Mouse (Mus musculus): ENCODE data around the gene Cox19. TPM values are rescaled to one million over a fixed set of nuclear protein-coding genes. Genes with fewer than 3 reads are reported as not detected.

Gene Cox19
- total and polyA plus RNA-seq, 3 experiments: 53.0 to 73.2 TPM; not detected in 1

GRCm38 (mm10) chr5:139382760-139383159, 31.5 kb upstream of the Cox19 start:
- Histone ChIP-seq H3K27me3 (ENCODE audit: control insufficient read depth in 1 of 2, insufficient read depth in 2 of 2, low read length in 2 of 2) (no peaks in the 10 kb centered on the region), H3K79me2 (ENCODE audit: control insufficient read depth, insufficient read depth, low read length, poor library complexity) (peaks cover 16% of the 10 kb centered on the region), H3K36me3 (ENCODE audit: control insufficient read depth in 1 of 2, insufficient read depth in 2 of 2, low read length in 2 of 2) (peaks cover 0 to 39% of the 10 kb centered on the region in 2 experiments; a peak in 2 of 4 replicates), H3K4me3 (ENCODE audit: control insufficient read depth in 1 of 2, insufficient read depth in 1 of 2, low read depth in 2 of 2, low read length in 2 of 2) (peak overlapping the region; percentile 24 to 27; a peak in 3 of 4 replicates), H3K9ac (ENCODE audit: control insufficient read depth, low read depth, low read length, poor library complexity, severe bottlenecking) (peak overlapping the region; percentile 74), H3K27ac (ENCODE audit: control insufficient read depth, low read depth, low read length) (peak overlapping the region; percentile 98), H3K9me3 (replicated peaks; ENCODE audit: insufficient read depth, low read length) (no peaks in the 10 kb centered on the region), H3K4me1 (ENCODE audit: control insufficient read depth in 1 of 2, insufficient read depth in 2 of 2, low read length in 2 of 2) (peaks cover 21 to 44% of the 10 kb centered on the region in 2 experiments)
- DNase-seq (ENCODE audit: low read depth, low spot score): peak; percentile 93
- TF ChIP-seq TAL1 (IDR thresholded peaks at IDR 0.05; ENCODE audit: low read length) (peak; percentile 75), MAFK (IDR thresholded peaks at IDR 0.05; ENCODE audit: borderline replicate concordance, low read depth, low read length) (no peak), UBTF (IDR thresholded peaks at IDR 0.05; ENCODE audit: borderline replicate concordance, insufficient read depth, low read depth, low read length) (no peak), ZMIZ1 (IDR thresholded peaks at IDR 0.05; ENCODE audit: low read depth, low read length) (no peak), POLR2AphosphoS2 (IDR thresholded peaks at IDR 0.05; ENCODE audit: low read length) (no peak; the same call in 1 of the 2 replicates), EP300 (IDR thresholded peaks at IDR 0.05; ENCODE audit: low read depth in 1 of 2, low read length in 2 of 2) (peak in 1 of 2 experiments; percentile 85; a peak in 3 of 4 replicates), ZNF384 (IDR thresholded peaks at IDR 0.05; ENCODE audit: low read depth, low read length) (peak; percentile 39; the same call in 1 of the 2 replicates), CHD2 (IDR thresholded peaks at IDR 0.05; ENCODE audit: low read length) (no peak), HCFC1 (IDR thresholded peaks at IDR 0.05; ENCODE audit: low read depth, low read length) (peak; percentile 45), KAT2A (conservative IDR thresholded peaks at IDR 0.05; ENCODE audit: low read depth, low read length) (peak; percentile 16; the same call in 1 of the 2 replicates), GABPA (IDR thresholded peaks at IDR 0.05; ENCODE audit: low read depth, low read length) (0 out of 2 replicates have a peak, but pooled peaks have one; percentile 17), ZKSCAN1 (IDR thresholded peaks at IDR 0.05; ENCODE audit: low read depth, low read length) (no peak), ZC3H11A (IDR thresholded peaks at IDR 0.05; ENCODE audit: low read depth, low read length) (no peak), CTCF (IDR thresholded peaks at IDR 0.05 in 2 of 3, conservative IDR thresholded peaks at IDR 0.05 in 1 of 3; ENCODE audit: control insufficient read depth in 1 of 3, insufficient read depth in 1 of 3, low read depth in 2 of 3, low read length in 3 of 3, poor library complexity in 1 of 3, severe bottlenecking in 1 of 3) (no peak), NRF1 (IDR thresholded peaks at IDR 0.05; ENCODE audit: insufficient read depth, low read depth, low read length, poor library complexity, severe bottlenecking) (peak; percentile 59; the same call in 1 of the 2 replicates), GATA1 (IDR thresholded peaks at IDR 0.05; ENCODE audit: low read depth, low read length) (peak; percentile 84), RCOR1 (IDR thresholded peaks at IDR 0.05; ENCODE audit: low read depth, low read length) (peak; percentile 37; the same call in 1 of the 2 replicates), ETS1 (IDR thresholded peaks at IDR 0.05; ENCODE audit: low read depth, low read length) (peak; percentile 98), MYC (IDR thresholded peaks at IDR 0.05; ENCODE audit: low read depth, low read length) (peak; percentile 97), CHD1 (IDR thresholded peaks at IDR 0.05; ENCODE audit: low read depth, low read length) (0 out of 2 replicates have a peak, but pooled peaks have one; percentile 32), RAD21 (IDR thresholded peaks at IDR 0.05; ENCODE audit: low read depth, low read length) (no peak), USF1 (IDR thresholded peaks at IDR 0.05; ENCODE audit: low read depth, low read length) (peak; percentile 53; the same call in 1 of the 2 replicates), SIN3A (IDR thresholded peaks at IDR 0.05; ENCODE audit: low read length) (peak; percentile 90), ELF1 (IDR thresholded peaks at IDR 0.05; ENCODE audit: low read depth, low read length) (no peak), SMC3 (IDR thresholded peaks at IDR 0.05; ENCODE audit: low read depth, low read length) (no peak), NELFE (IDR thresholded peaks at IDR 0.05; ENCODE audit: low read depth, low read length) (peak; percentile 65), MXI1 (IDR thresholded peaks at IDR 0.05; ENCODE audit: low read depth, low read length) (peak; percentile 99), TCF12 (IDR thresholded peaks at IDR 0.05; ENCODE audit: low read depth, low read length) (peak; percentile 85), JUND (IDR thresholded peaks at IDR 0.05; ENCODE audit: low read depth, low read length) (no peak), MYB (IDR thresholded peaks at IDR 0.05; ENCODE audit: low read depth, low read length) (peak; percentile 71), MEF2A (IDR thresholded peaks at IDR 0.05; ENCODE audit: extremely low read depth, insufficient replicate concordance, low read depth, low read length, poor library complexity, severe bottlenecking) (peak; percentile 55; the same call in 1 of the 2 replicates), POLR2A (IDR thresholded peaks at IDR 0.05; ENCODE audit: control insufficient read depth in 1 of 2, insufficient read depth in 1 of 2, low read depth in 1 of 2, low read length in 2 of 2, poor library complexity in 1 of 2) (peak; percentile 39 to 65; a peak in 1 of 4 replicates), BHLHE40 (IDR thresholded peaks at IDR 0.05; ENCODE audit: borderline replicate concordance, low read depth, low read length) (peak; percentile 95), MAZ (IDR thresholded peaks at IDR 0.05; ENCODE audit: low read depth, low read length) (peak; percentile 83), MAX (IDR thresholded peaks at IDR 0.05; ENCODE audit: low read length) (peak; percentile 97), POLR2AphosphoS5 (IDR thresholded peaks at IDR 0.05; ENCODE audit: borderline replicate concordance, low read depth, low read length) (no peak)
